Mouse (Mus musculus) bone marrow, adult 2 months (tissue): ENCODE data around the gene Man2a1.

Experiments used
- CTCF ChIP-seq: fragments of 200-500 bp; IDR thresholded peaks from 2 replicates; pipeline ENCODE4 v1.5.1; 2011; ENCODE audit warnings: low read length, control low read depth; ENCODE audit not compliant: control insufficient read depth, insufficient read depth
- POLR2A ChIP-seq: fragments of 200-500 bp; IDR thresholded peaks from 2 replicates; pipeline ENCODE4 v1.6.1; 2011; ENCODE audit warnings: low read depth, mild to moderate bottlenecking, control low read depth, low read length, borderline replicate concordance; ENCODE audit not compliant: control insufficient read depth

DNA sequence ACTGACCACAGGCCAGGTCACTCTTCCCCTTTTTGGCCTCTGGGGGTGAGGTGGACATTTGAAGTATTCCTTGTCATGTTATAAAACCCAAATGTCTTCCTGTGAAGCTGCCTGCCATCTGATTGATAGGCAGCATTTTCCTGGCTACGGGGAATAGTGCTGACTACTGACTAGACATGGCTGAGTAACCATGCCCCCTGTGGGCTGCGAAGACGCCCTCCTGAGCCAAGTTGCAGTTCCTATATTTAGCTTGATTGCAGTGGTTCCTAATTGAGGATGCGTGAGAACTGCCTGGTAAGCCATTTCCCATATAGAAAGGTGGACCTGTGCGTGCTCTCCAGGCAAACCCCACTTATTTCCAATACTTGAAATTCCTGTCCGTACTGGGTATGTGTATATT is 14.9 kb downstream of the Man2a1 start:
- TF ChIP-seq CTCF (no peak), POLR2A (no peak)
